Mouse (Mus musculus) heart, postnatal 0 days (tissue): ENCODE results near the gene Nrxn2.

ENCODE experiments used
- CTCF ChIP-seq: IDR thresholded peaks from 2 replicates; pipeline ENCODE4 v1.5.1; 2016; ENCODE audit warnings: antibody characterized with exemption, control low read depth, low read depth
- EP300 ChIP-seq: IDR thresholded peaks from 2 replicates; pipeline ENCODE4 v1.6.1; 2016; ENCODE audit warnings: antibody characterized with exemption, low read depth

DNA sequence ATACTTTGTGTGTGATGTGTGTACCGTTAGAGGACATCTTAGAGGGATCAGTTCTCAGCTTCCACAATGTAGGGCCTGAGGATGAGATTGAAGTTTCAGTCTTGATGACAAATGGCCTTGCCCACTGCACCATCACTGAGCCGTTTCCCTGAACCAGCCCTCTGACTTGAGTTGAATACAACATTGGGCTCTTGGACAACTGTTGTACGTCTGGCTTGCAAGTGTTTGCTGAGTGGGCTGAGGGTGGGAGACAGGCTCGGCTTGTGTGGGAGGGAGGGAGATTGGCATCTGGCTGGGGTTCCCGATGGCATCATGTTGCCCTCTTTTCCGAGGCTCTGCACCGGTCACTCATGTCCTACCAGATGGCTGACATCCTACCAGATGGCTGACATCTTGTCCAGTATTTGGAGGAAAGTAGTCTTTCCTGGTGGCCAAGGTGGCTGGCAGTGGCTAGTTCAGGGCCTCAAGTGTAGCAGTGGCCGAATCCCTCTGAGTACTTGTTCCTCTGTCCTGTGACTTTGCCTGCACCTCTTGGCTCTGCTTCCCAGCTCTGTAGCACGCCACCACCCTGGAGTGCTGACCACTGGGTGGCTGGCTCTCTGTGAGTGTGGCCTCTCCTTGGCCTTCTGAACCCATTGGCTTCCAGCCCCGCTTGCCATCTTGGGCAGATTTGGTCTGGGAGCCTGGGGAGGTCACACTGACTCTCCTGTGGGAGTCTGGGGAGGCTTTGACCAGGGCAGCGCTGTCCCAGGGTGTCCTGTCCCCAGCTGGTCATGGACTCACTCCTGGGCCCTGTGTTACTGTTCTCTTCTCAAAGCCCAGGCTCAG is 115.0 kb downstream of the Nrxn2 start:
- TF ChIP-seq CTCF, result no peak
- no peak for TF ChIP-seq EP300
